Mouse (Mus musculus): ENCODE data around the gene Cxcl1. TPM values are rescaled to one million over a fixed set of nuclear protein-coding genes. Genes with fewer than 3 reads are reported as not detected.
A peak's percentile ranks its signal among the peaks of the same experiment; 100 is the strongest.

The Cxcl1 gene
- total RNA-seq, 2 experiments from 2014 or later: not detected

- Histone ChIP-seq H3K27ac (no peak overlapping the region), H3K4me3 (no peak overlapping the region)
- TF ChIP-seq CTCF (conservative IDR thresholded peaks at IDR 0.05): no peak
- no peak for DNase-seq (ENCODE audit: low spot score in 2 of 2)
Measured at GRCm38 (mm10) chr5:90900147-90900546, 9.1 kb downstream of the Cxcl1 start.

GRCm38 (mm10) chr5:90900688-90901087 is 9.6 kb downstream of the Cxcl1 start:
- Histone ChIP-seq H3K4me3 (no peak overlapping the region), H3K27ac (no peak overlapping the region)
- DNase-seq (ENCODE audit: low spot score in 2 of 2): no peak
- no peak for TF ChIP-seq CTCF (conservative IDR thresholded peaks at IDR 0.05)

- Histone ChIP-seq H3K27ac (no peak overlapping the region), H3K4me3 (no peak overlapping the region)
- peak; percentile 43 for TF ChIP-seq CTCF (conservative IDR thresholded peaks at IDR 0.05)
- DNase-seq (ENCODE audit: low spot score in 2 of 2): no peak
Measured at GRCm38 (mm10) chr5:90902380-90903260, 11.6 kb downstream of the Cxcl1 start.

GRCm38 (mm10) chr5:90903339-90904020 is 12.4 kb downstream of the Cxcl1 start, which contains the start of gene Cxcl2:
TSS of gene Cxcl2 (plus strand) at chr5:90903871.
- no peak within 1 kb of the TSS for H3K27ac ChIP-seq
- no peak for TF ChIP-seq CTCF (conservative IDR thresholded peaks at IDR 0.05)
- H3K4me3 ChIP-seq: no peak within 1 kb of the TSS
- DNase-seq (ENCODE audit: low spot score in 2 of 2): no peak

- no peak overlapping the region for H3K27ac ChIP-seq
- DNase-seq (ENCODE audit: low spot score in 2 of 2): peak; percentile 38 to 66
- peak; percentile 89 for TF ChIP-seq CTCF (conservative IDR thresholded peaks at IDR 0.05)
- H3K4me3 ChIP-seq: no peak overlapping the region
Measured at GRCm38 (mm10) chr5:90908983-90909382, 17.9 kb downstream of the Cxcl1 start.

GRCm38 (mm10) chr5:90919495-90919894 is 28.5 kb downstream of the Cxcl1 start:
- Histone ChIP-seq H3K4me3 (no peak overlapping the region), H3K27ac (no peak overlapping the region)
- no peak for DNase-seq (ENCODE audit: low spot score in 2 of 2)
- TF ChIP-seq CTCF (conservative IDR thresholded peaks at IDR 0.05): no peak

GRCm38 (mm10) chr5:90922958-90923357 is 31.9 kb downstream of the Cxcl1 start:
- no peak for TF ChIP-seq CTCF (conservative IDR thresholded peaks at IDR 0.05)
- Histone ChIP-seq H3K4me3 (no peak overlapping the region), H3K27ac (no peak overlapping the region)
- no peak for DNase-seq (ENCODE audit: low spot score in 2 of 2)

- no peak for DNase-seq (ENCODE audit: low spot score in 2 of 2)
- peak overlapping the region; percentile 76 for H3K4me3 ChIP-seq
- no peak for TF ChIP-seq CTCF (conservative IDR thresholded peaks at IDR 0.05)
- H3K27ac ChIP-seq: peak overlapping the region; percentile 88
Measured at GRCm38 (mm10) chr5:90930546-90930945, 39.5 kb downstream of the Cxcl1 start.

- peak within 1 kb of the TSS; percentile 76 for H3K4me3 ChIP-seq
- TF ChIP-seq CTCF (conservative IDR thresholded peaks at IDR 0.05): peak; percentile 82
- peak within 1 kb of the TSS; percentile 88 for H3K27ac ChIP-seq
- peak; percentile 61 to 80 for DNase-seq (ENCODE audit: low spot score in 2 of 2)
Measured at GRCm38 (mm10) chr5:90930971-90931851, 40.2 kb downstream of the Cxcl1 start, which contains the start of gene Mthfd2l. TSS of gene Mthfd2l (plus strand) at chr5:90931117.

GRCm38 (mm10) chr5:90931911-90932310 is 40.9 kb downstream of the Cxcl1 start:
- peak overlapping the region; percentile 88 for H3K27ac ChIP-seq
- DNase-seq (ENCODE audit: low spot score in 2 of 2): no peak
- no peak for TF ChIP-seq CTCF (conservative IDR thresholded peaks at IDR 0.05)

GRCm38 (mm10) chr5:90936706-90937105 is 45.7 kb downstream of the Cxcl1 start:
- no peak for DNase-seq (ENCODE audit: low spot score in 2 of 2)
- TF ChIP-seq CTCF (conservative IDR thresholded peaks at IDR 0.05): no peak
- no peak overlapping the region for H3K4me3 ChIP-seq
- H3K27ac ChIP-seq: no peak overlapping the region

More at GRCm38 (mm10) chr5:90931911-90932310, 40.9 kb downstream of the Cxcl1 start:
- peak overlapping the region; percentile 76 for H3K4me3 ChIP-seq

Other genes starting within 250 kb of the Cxcl1 start
- gene Cxcl5, start 131.9 kb upstream of the Cxcl1 start, total RNA-seq (2021): under 1 TPM; 0.20 to 0.31 TPM
- gene Ppbp, start 122.7 kb upstream of the Cxcl1 start, total RNA-seq (2021): under 1 TPM in 1 of 2 experiments, not detected in 1; 0.46 TPM
- 1 to 10 TPM; 2.0 to 3.5 TPM for gene Pf4, start 118.8 kb upstream of the Cxcl1 start, total RNA-seq (2021)
- gene Cxcl3, start 105.1 kb upstream of the Cxcl1 start, total RNA-seq (2021): not detected
- gene Cxcl15, start 96.7 kb upstream of the Cxcl1 start, total RNA-seq (2021): not detected
- not detected for gene Cxcl2, start 12.6 kb downstream of the Cxcl1 start, total RNA-seq (2021)
- 10 to 100 TPM; 18.3 to 24.4 TPM for gene Mthfd2l, start 39.9 kb downstream of the Cxcl1 start, total RNA-seq (2021)
- under 1 TPM; 0.20 to 0.27 TPM for gene Epgn, start 136.2 kb downstream of the Cxcl1 start, total RNA-seq (2021)
- gene Ereg, start 183.4 kb downstream of the Cxcl1 start, total RNA-seq (2021): not detected
- under 1 TPM in 1 of 2 experiments, not detected in 1; 0.41 TPM for gene Areg, start 248.4 kb downstream of the Cxcl1 start, total RNA-seq (2021)